Mouse (Mus musculus): Measurements from ENCODE around the gene Slc4a8. TPM values are rescaled to one million over a fixed set of nuclear protein-coding genes. Genes with fewer than 3 reads are reported as not detected.
A peak's percentile ranks its signal among the peaks of the same experiment; 100 is the strongest.
"Not testable (repeated sequence)": the region's sequence is repeated elsewhere in the genome, so short reads cannot be mapped to it uniquely, and the experiment has no call there.

The Slc4a8 gene
- total RNA-seq, 2 experiments from 2014 or later, result 1.6 to 1.7 TPM

- no peak for DNase-seq
Measured at GRCm38 (mm10) chr15:100743238-100743637, 18.3 kb upstream of the Slc4a8 start.

- no peak for DNase-seq
Measured at GRCm38 (mm10) chr15:100746478-100747120, 14.9 kb upstream of the Slc4a8 start.

DNA sequence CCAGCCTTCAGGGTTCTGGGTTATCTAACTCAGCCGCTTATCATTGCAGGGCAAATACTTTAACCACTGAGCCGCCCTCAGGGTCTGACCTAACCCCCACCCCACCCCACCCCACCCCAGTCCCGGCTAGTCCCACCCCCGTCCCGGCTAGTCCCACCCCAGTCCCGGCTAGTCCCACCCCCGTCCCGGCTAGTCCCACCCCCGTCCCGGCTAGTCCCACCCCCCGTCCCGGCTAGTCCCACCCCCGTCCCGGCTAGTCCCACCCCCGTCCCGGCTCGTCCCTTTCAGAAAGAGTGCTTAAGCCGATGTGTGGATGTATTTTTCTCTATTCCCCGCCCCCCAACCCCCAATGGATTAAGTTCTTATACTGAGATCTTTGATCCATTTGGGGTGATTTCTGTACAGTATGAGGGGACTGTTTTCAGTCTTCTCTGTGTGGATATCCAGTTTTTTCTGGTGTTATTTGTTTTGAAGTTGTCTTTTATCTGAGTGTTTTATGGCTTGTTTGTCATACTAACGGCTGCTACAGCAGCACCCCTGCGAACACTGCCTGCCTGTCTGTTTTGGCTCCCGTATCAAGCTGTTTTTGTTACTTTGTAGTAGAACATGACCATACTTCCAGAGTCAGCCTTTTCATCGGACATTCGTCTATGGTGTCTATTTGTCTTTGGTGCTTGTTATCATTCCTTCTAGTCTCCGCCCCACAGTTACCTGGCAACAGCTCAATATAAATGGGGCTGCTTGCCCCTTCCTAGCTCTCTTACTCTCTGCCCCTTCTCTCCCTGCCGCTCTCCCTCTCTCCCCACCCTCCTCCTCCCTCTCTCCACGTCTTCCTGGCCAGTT, 14.2 kb upstream of the Slc4a8 start:
- DNase-seq, result no peak

DNA sequence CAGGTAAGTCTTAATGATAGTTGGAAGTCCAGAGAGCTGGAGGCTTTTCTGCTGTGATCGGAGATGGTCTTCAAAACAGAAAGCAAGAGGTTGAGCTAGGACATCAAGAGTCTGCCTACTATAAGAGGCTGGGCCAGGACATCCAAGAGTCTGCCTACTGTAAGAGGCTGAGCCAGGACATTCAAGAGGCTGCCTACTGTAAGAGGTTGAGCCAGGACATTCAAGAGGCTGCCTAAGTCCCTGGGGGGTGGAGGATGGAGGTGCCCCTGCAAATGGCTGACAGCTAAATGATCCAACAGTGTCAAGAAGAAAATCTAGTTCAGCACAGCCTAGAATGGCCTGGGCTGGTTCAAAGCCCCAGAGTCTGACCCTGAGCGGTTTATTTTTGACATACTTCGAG, 13.0 kb upstream of the Slc4a8 start:
- no peak for DNase-seq

GRCm38 (mm10) chr15:100749751-100750538, 11.6 kb upstream of the Slc4a8 start:
- DNase-seq, result no peak

DNA sequence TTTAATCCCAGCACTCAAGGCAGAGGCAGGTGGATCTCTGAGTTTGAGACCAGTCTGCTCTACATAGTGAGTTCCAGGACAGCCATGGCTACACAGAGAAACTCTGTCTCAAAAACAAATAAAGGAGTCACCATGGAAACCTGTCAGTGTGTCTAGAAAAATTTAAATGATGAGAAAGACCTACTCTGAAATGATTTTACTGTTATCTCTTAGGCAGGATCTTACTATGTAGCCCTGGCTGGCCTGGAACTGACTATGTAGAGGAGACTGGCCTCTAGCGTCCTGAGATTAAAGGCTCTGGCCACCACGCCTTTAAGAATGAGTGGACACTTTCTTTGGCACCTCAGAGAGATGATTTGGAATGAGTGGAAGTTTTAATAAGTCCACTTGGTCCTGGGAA, 9.1 kb upstream of the Slc4a8 start:
- DNase-seq, result no peak

DNA sequence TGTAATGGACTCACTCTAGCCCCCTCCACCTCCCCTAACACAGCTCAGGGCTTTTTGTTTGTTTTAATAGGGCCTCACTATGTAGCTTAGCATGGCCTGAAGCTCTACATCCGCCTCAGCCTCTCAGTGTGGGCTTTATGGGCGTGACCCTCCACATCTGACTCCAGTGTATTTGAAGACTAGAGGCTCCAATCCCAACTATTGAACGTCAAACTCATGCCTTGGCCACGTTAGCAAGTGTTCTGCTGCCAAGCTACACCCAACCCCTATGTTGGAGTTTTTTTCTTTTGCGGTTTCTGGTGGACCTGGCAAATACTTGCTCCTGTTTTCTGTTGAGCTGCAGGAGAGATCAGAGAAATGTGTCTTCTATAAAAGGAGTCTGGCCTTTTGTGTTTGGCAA, 8.5 kb upstream of the Slc4a8 start:
- no peak for DNase-seq

DNA sequence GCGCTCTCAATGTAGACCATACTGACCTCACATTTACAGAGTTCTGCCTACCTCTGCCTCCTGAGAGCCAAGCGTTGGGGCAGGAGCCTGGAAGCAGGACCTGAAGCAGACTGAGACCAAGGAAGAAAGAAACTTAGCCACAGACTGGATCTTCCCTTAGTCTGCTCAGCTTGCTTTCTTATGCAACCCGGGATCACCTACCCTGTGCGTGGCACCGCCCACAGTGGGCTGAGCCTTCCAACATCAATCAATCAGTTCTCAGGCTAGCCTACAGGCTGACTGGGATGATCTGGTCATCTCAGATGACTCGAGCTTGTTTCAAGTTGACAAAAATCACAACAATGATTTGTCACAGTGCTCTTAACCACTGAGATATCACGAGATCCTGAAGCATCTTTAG, 7.5 kb upstream of the Slc4a8 start:
- DNase-seq, result no peak

GRCm38 (mm10) chr15:100754805-100755497, 6.6 kb upstream of the Slc4a8 start:
- DNase-seq, result no peak

DNA sequence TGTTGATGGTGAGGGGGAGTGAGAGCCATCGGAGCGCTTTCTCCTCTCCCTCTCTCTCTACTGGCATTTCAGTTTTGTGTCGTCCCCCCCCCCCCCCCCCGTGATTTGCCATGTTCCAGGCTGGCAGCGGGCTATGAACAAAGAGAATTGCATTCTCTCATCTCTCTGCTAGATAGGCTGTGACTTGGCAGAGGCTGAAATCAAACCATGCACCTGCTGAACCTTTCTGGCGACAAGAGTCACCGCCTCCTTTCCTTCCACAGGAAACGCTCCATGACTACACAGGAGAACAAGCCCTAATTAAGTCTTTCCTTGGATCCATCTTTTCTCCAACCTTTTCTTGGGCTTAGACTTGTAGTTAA, 6.1 kb upstream of the Slc4a8 start:
- DNase-seq, result no peak

- DNase-seq, result no peak
Measured at GRCm38 (mm10) chr15:100755881-100756624, 5.5 kb upstream of the Slc4a8 start.

DNA sequence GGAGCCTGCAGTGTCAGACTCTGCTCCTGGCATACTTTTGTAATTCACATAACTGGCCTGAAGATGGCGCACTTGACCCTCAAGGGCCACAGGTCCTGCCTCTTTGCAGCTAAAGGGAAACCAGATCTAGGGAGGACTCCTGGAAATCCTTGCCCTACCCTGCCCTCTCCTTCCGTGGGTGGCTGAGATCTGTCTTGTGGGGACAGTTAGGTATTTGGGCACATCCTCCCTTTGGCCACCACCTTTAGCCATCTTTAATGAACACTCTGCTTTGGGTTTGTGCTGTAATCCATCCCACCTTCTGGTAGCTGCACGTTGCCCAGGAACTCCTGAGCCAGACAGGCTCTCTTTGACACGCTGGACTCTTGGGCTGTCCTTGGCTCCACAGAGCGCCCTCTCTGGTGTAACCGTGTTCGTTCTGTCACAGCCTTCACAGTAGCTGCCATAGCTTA, 4.0 kb upstream of the Slc4a8 start:
- DNase-seq, result peak; percentile 37

DNA sequence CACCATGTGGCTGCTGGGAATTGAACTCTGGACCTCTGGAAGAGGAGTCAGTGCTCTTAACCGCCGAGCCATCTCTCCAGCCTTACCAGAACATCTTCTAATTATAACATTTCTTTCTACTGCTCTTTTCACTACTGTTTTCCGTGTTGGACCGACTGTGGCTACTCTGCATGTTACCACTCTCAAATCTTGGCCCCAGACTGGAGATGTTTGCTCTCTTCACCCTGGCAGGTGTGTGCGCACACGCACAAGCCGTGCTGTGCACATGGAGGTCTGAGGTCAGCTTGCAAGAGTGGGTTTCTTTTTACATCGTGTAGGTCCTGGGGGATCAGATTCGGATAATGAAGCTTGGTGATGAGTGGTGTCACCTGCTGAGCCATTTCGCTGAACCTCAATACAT, 2.3 kb upstream of the Slc4a8 start:
- DNase-seq, result no peak

DNA sequence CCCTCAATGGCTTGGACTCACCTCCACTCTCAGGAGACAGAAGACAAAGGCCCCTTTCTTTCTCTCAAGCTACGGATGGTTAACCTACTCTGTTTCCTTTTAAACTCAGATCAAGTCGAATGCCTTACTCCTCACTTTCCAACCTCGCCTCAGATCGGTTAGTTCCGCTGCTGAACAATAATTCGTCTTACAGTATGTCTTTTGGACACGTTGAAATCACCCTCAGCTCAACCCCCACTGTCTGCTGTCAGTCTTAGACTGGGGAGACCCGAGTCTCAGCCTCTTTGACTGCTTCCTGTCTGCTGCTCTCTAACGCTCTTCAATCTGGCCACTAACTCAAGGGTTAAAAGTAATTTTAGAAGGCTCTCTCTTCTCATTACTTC, 520 bp upstream of the Slc4a8 start:
- DNase-seq, result no peak

DNA sequence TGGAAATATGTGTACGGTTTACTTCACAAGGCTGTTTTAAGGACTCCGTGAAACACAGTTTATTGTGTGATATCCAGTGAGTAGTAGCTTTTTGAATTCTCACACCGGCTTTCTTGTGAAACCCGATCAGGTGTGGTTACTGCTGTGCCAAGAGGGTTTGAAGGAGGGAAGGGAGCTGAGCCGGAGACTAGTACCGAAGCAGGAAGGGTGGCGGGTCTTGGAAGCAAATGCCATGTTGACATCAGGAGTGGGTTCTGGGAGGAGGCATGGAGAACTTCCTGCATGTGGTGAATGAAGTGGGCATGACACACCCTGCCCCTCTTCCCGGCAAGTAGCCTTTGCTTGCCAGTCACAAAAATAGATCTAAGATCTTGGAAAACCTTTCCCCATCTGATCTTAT, 1.1 kb downstream of the Slc4a8 start:
- no peak for DNase-seq

DNA sequence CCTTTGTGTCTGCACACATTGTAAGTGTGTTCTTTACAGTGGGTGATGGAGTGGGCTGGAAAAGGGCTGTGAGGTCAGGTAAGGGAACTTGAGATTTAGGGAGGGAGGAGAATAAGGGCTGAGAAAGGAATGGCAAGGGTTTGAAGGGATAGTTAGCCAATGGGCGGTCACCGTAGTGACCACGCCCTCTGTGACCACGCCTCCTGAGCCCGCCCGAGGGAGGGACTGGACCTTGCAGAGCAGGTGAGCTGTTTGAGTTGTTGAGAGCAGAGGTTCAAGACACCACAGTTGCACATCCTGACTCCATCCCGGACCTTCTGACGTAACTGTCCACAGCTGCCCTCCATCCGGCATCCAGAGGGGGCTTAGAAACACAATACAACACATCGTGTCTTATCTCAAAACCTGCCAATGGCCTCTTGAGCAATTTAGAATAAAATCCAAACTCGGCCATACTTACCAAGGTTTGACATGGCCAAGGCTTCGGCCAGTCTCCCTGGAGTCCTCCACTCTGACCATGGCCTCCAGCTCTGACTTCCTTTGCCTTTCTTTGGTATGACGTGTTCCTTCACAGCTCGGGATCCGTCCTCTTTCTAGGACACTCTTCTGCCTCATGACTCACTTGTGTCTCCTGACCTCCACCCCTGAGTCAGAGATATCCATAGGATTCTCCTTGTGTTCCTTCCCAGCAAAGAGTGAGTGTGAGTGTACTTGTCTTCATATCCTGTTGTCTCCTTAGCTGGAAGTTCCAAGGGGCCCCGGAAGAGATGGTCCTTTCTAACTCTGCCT, 2.8 kb downstream of the Slc4a8 start:
- no peak for DNase-seq

DNA sequence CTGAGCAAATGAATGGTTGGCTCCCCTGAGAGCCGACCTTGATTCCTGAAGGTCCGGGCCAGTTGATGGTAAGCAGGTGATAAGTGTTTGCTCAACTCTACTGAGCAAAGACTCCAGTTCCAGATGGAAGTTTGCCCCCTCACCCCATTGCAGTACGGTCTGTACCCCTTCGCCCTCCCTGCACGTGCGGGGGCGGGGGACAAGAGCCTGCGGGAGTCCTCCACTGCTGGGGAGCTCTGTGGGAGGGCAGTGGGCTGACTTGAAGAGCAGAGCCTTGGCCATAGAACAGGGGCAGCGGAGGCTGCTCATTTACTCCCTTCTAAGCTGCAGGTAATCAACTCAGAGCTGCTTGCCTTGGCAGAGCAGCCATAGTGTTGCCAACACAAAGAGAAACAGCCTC, 5.3 kb downstream of the Slc4a8 start:
- DNase-seq, result no peak

DNA sequence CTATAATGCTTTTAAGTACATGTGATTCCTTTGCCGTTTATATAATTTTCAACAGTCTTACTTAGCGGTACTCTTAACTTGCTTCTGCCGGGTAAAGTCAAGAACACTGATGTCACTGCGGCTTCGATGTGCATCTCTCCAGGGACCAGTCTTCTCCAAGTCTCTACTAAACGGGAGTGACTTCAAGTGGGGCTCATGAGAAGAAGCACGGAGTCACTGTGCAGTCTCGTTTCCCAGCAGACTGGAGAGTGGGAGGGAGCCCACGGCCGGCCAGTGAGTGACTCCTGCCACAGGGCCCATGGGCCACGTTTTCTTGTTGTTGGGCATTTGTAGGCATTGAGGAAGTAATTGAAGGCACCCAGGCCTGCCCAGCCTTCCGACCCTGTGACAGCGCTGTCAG, 6.3 kb downstream of the Slc4a8 start:
- DNase-seq, result no peak

DNA sequence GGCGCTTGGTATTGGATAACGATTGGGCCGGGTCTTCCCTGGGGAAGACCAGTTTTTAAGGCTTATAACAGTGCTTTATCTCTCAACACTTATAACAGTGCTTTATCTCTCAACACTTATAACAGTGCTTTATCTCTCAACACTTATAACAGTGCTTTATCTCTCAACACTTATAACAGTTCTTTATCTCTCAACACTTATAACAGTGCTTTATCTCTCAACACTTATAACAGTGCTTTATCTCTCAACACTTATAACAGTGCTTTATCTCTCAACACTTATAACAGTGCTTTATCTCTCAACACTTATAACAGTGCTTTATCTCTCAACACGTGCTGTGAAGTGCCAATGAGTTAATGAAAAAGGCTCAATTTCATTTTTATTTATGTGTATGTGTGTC, 7.5 kb downstream of the Slc4a8 start:
- not testable (repeated sequence) for DNase-seq

GRCm38 (mm10) chr15:100770338-100770737, 8.8 kb downstream of the Slc4a8 start:
- no peak for DNase-seq

- DNase-seq, result no peak
Measured at GRCm38 (mm10) chr15:100772685-100773084, 11.1 kb downstream of the Slc4a8 start.
